Mouse (Mus musculus): ENCODE measurements at regions not wholly inside any gene's neighbourhood (a gene's known extent, or its start where the extent isn't known, plus 50 kb on each side); places are given as distances from the start of the nearest gene placed in this dataset.
A peak's percentile ranks its signal among the peaks of the same experiment; 100 is the strongest.
"Not testable (repeated sequence)": the region's sequence is repeated elsewhere in the genome, so short reads cannot be mapped to it uniquely, and the experiment has no call there.

- no peak for DNase-seq (ENCODE audit: low read depth, low spot score)
Observed at GRCm38 (mm10) chr5:13654173-13654572, 137.2 kb upstream of the Speer3 start.

- not testable (repeated sequence) for DNase-seq (ENCODE audit: low read depth, low spot score)
Observed at GRCm38 (mm10) chr5:13658301-13658700, 133.1 kb upstream of the Speer3 start.

- no peak for DNase-seq (ENCODE audit: low read depth, low spot score)
Observed at GRCm38 (mm10) chr5:13659514-13659913, 131.9 kb upstream of the Speer3 start.

GRCm38 (mm10) chr5:13667444-13667843 is 124.0 kb upstream of the Speer3 start:
- no peak for DNase-seq (ENCODE audit: low read depth, low spot score)

GRCm38 (mm10) chr5:13668840-13669239 is 122.6 kb upstream of the Speer3 start:
- DNase-seq (ENCODE audit: low read depth, low spot score): no peak

- DNase-seq (ENCODE audit: low read depth, low spot score): peak; percentile 43
Observed at GRCm38 (mm10) chr5:13690929-13691806, 100.3 kb upstream of the Speer3 start.

GRCm38 (mm10) chr5:13694847-13695246 is 96.6 kb upstream of the Speer3 start:
- no peak for DNase-seq (ENCODE audit: low read depth, low spot score)

Measured in mesoderm, embryonic 11.5 days (tissue).